Mouse (Mus musculus) heart, postnatal 0 days (tissue): Measurements from ENCODE around the gene Stk38l.

Source experiments
- CTCF ChIP-seq: IDR thresholded peaks from 2 replicates; pipeline ENCODE4 v1.5.1; 2016; ENCODE audit warnings: antibody characterized with exemption, control low read depth, low read depth
- EP300 ChIP-seq: IDR thresholded peaks from 2 replicates; pipeline ENCODE4 v1.6.1; 2016; ENCODE audit warnings: antibody characterized with exemption, low read depth

GRCm38 (mm10) chr6:146740724-146741123 is 15.9 kb downstream of the Stk38l start:
- TF ChIP-seq CTCF = no peak
- no peak for TF ChIP-seq EP300
